Mouse (Mus musculus) MEL (cell line): ENCODE results near the gene Zyx.

Experiments
- CTCF ChIP-seq, 3 experiments: IDR thresholded peaks in 2 of 3; conservative IDR thresholded peaks in 1 of 3; 2 replicates each; pipeline ENCODE4 v1.5.1; 2011 to 2012; ENCODE audit warnings: low read length in 3 of 3, low read depth in 2 of 3, mild to moderate bottlenecking in 2 of 3, improper control_type of control experiment in 1 of 3, inconsistent platforms in 1 of 3, mixed read lengths in 1 of 3, moderate library complexity in 1 of 3; ENCODE audit not compliant: control insufficient read depth in 1 of 3, insufficient read depth in 1 of 3, poor library complexity in 1 of 3, severe bottlenecking in 1 of 3
- MYC ChIP-seq: IDR thresholded peaks from 2 replicates; pipeline ENCODE4 v1.6.1; 2011; ENCODE audit warnings: low read depth, mild to moderate bottlenecking, low read length, improper control_type of control experiment, moderate library complexity
- USF1 ChIP-seq: IDR thresholded peaks from 2 replicates; pipeline ENCODE4 v1.6.1; 2014; ENCODE audit warnings: low read depth, mild to moderate bottlenecking, inconsistent platforms, low read length, improper control_type of control experiment, moderate library complexity

DNA sequence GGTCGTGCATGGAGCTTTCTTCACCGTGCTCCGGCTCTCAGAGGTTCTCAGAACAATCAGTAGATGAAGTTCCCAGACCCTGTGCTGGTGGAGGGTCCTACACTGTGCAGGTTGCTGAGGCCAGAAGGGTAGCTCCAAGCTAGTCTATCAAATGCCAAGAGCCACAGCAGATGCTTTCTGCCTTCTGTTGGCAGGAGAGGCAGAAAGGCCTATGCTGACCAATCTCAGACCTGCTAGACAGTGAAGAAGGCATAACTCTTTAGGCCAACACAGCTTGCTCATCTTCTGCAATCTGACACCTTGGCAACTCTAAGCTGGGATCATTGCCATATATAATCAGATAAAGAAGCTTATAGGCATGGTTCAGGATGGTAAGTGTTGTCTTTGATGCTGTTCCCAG is 19.2 kb upstream of the Zyx start:
- TF ChIP-seq CTCF (IDR thresholded peaks at IDR 0.05 in 2 of 3, conservative IDR thresholded peaks at IDR 0.05 in 1 of 3; ENCODE audit: control insufficient read depth in 1 of 3, insufficient read depth in 1 of 3, low read depth in 2 of 3, low read length in 3 of 3, poor library complexity in 1 of 3, severe bottlenecking in 1 of 3), result no peak
- no peak for TF ChIP-seq USF1
- TF ChIP-seq MYC, result no peak
